Mouse (Mus musculus): ENCODE measurements at regions not wholly inside any gene's neighbourhood (a gene's known extent, or its start where the extent isn't known, plus 50 kb on each side); places are given as distances from the start of the nearest gene placed in this dataset.

- no peaks in the 10 kb centered on the region for H3K4me1 ChIP-seq (ENCODE audit: control insufficient read depth, insufficient read depth, low read length)
- no peak overlapping the region for H3K4me3 ChIP-seq (ENCODE audit: low read depth, low read length)
- no peaks in the 10 kb centered on the region for H3K36me3 ChIP-seq (replicated peaks; ENCODE audit: control insufficient read depth, insufficient read depth, low read depth, low read length)
- 0 out of 2 replicates have a peak overlapping the region, but pooled peaks have one; percentile 10 for H3K9ac ChIP-seq (replicated peaks; ENCODE audit: low read length)
- peak overlapping the region; percentile 19; the same call in 1 of the 2 replicates for H3K4me2 ChIP-seq (ENCODE audit: low read depth, low read length)
- H3K9me3 ChIP-seq (replicated peaks; ENCODE audit: control insufficient read depth, low read length): no peaks in the 10 kb centered on the region
- H3K27ac ChIP-seq (replicated peaks; ENCODE audit: low read depth, low read length): peak overlapping the region; percentile 76
- no peaks in the 10 kb centered on the region for H3K27me3 ChIP-seq (ENCODE audit: control insufficient read depth, insufficient read depth, low read length)
- WGBS: 13% methylated on average over 7 of the region's 7 CpGs
- peak; percentile 76 for DNase-seq (ENCODE audit: low spot score)
- ATAC-seq (replicated peaks; ENCODE audit: insufficient number of reproducible peaks, low FRiP score, low TSS enrichment, low read depth): peak; percentile 92
Measured at GRCm38 (mm10) chr1:72963449-72963848, 52.3 kb downstream of the Tnp1 start.

DNA sequence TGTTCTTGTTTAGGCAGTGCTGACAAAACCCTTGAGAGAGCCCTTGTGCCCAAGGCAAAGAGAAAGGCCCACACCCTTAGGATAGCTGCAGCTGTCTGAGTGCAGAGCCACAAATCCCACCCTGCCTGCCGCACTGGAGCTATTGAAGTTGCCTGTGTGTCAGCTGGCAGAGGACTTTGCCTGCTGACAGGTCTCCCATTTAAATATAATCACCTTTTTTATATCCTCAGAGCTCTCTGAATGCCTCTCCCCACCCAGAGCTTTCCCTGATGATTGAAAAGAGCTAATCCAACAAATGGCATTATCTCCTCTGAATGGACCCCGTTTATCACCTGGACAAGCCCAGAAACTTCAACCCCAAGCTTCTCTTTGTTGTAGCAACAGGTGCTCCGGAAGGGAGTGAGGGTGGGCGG, 55.5 kb downstream of the Tnp1 start:
- H3K36me3 ChIP-seq (replicated peaks; ENCODE audit: control insufficient read depth, insufficient read depth, low read depth, low read length): no peaks in the 10 kb centered on the region
- H3K4me3 ChIP-seq (ENCODE audit: low read depth, low read length): no peak overlapping the region
- ATAC-seq (replicated peaks; ENCODE audit: insufficient number of reproducible peaks, low FRiP score, low TSS enrichment, low read depth): no peak
- WGBS: 18% methylated on average over 4 of the region's 4 CpGs
- H3K9me3 ChIP-seq (replicated peaks; ENCODE audit: control insufficient read depth, low read length): no peaks in the 10 kb centered on the region
- H3K27ac ChIP-seq (replicated peaks; ENCODE audit: low read depth, low read length): no peak overlapping the region
- H3K9ac ChIP-seq (replicated peaks; ENCODE audit: low read length): no peak overlapping the region
- H3K4me1 ChIP-seq (ENCODE audit: control insufficient read depth, insufficient read depth, low read length): no peaks in the 10 kb centered on the region
- no peaks in the 10 kb centered on the region for H3K27me3 ChIP-seq (ENCODE audit: control insufficient read depth, insufficient read depth, low read length)
- peak; percentile 24 for DNase-seq (ENCODE audit: low spot score)
- H3K4me2 ChIP-seq (ENCODE audit: low read depth, low read length): no peak overlapping the region

DNA sequence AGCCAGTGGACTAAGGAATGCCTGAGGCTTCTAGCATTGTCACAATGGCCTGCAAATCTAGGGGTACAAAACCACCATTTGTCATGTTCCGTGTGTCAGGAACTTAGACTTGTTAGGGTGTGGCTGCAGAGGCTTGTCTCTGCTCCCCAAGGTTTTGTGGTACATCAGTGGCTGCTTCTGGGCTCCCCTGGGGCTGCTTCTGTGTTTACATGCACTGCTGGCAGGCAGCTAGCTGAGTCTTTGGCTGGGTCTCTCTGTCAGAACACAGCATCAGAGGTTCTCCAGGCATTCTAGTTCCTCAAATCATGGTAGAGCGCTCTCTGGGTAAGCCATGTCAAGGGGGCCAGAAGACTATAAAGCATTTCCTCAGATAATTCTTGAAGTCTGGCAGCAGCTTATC, 60.3 kb downstream of the Tnp1 start:
- Histone ChIP-seq H3K4me2 (ENCODE audit: low read depth, low read length) (no peak overlapping the region), H3K36me3 (replicated peaks; ENCODE audit: control insufficient read depth, insufficient read depth, low read depth, low read length) (no peaks in the 10 kb centered on the region), H3K4me3 (ENCODE audit: low read depth, low read length) (no peak overlapping the region), H3K9ac (replicated peaks; ENCODE audit: low read length) (no peak overlapping the region), H3K9me3 (replicated peaks; ENCODE audit: control insufficient read depth, low read length) (no peaks in the 10 kb centered on the region), H3K27me3 (ENCODE audit: control insufficient read depth, insufficient read depth, low read length) (no peaks in the 10 kb centered on the region), H3K27ac (replicated peaks; ENCODE audit: low read depth, low read length) (no peak overlapping the region), H3K4me1 (ENCODE audit: control insufficient read depth, insufficient read depth, low read length) (no peaks in the 10 kb centered on the region)
- DNase-seq (ENCODE audit: low spot score) (no peak), ATAC-seq (replicated peaks; ENCODE audit: insufficient number of reproducible peaks, low FRiP score, low TSS enrichment, low read depth) (no peak)
- 86% methylated on average over 2 of the region's 2 CpGs for WGBS

DNA sequence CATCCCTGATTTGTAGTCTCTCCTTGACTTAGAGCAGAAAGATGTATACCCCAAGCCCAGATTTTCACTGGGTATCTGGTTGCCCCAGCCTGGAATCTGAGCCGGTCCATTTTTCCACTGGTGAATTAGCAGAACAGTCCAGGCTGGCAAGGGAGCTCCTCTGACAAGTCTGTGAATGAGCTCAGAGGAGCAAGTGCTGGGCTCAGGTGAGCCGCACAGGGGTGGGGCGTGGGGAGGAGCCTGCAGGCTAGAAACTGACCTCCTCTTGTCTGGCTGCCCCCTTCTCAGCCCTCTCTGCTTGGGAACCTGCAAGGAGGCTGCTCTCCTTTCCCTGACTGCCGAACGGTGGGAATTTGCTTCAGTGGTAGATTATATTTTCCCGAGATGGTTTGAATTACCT, 62.8 kb downstream of the Tnp1 start:
- H3K27me3 ChIP-seq (ENCODE audit: control insufficient read depth, insufficient read depth, low read length): no peaks in the 10 kb centered on the region

DNA sequence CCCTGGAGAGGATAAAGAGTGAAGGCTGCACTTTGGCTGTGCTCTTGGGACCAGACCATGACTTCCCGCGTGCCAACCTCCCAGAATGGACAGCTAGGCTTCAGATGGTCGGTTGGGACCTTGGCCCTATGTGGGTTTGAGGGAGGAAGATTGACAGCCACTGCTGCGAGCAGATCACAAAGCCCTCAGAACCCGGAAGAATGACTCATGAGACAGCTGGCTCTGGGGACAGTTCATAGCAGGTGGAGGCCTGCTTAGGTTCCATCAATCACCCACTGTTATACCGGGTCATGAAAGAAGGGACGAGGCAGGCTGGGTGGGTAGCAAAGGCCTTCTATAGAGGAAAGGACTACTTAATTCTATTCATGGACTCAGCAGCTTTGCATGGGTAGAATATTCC, 63.9 kb downstream of the Tnp1 start:
- 0 out of 2 replicates have a peak, but pooled peaks have one; percentile 52 for ATAC-seq (replicated peaks; ENCODE audit: insufficient number of reproducible peaks, low FRiP score, low TSS enrichment, low read depth)
- no peaks in the 10 kb centered on the region for H3K4me1 ChIP-seq (ENCODE audit: control insufficient read depth, insufficient read depth, low read length)
- no peak overlapping the region for H3K9ac ChIP-seq (replicated peaks; ENCODE audit: low read length)
- no peaks in the 10 kb centered on the region for H3K9me3 ChIP-seq (replicated peaks; ENCODE audit: control insufficient read depth, low read length)
- 73% methylated on average over 7 of the region's 7 CpGs for WGBS
- no peak for DNase-seq (ENCODE audit: low spot score)
- H3K4me2 ChIP-seq (ENCODE audit: low read depth, low read length): no peak overlapping the region
- no peak overlapping the region for H3K27ac ChIP-seq (replicated peaks; ENCODE audit: low read depth, low read length)
- no peak overlapping the region for H3K4me3 ChIP-seq (ENCODE audit: low read depth, low read length)
- H3K27me3 ChIP-seq (ENCODE audit: control insufficient read depth, insufficient read depth, low read length): no peaks in the 10 kb centered on the region
- no peaks in the 10 kb centered on the region for H3K36me3 ChIP-seq (replicated peaks; ENCODE audit: control insufficient read depth, insufficient read depth, low read depth, low read length)

More for the DNA sequence above, 62.8 kb downstream of the Tnp1 start:
- H3K36me3 ChIP-seq (replicated peaks; ENCODE audit: control insufficient read depth, insufficient read depth, low read depth, low read length): no peaks in the 10 kb centered on the region
- DNase-seq (ENCODE audit: low spot score) (peak; percentile 54), ATAC-seq (replicated peaks; ENCODE audit: insufficient number of reproducible peaks, low FRiP score, low TSS enrichment, low read depth) (peak; percentile 78; the same call in 1 of the 2 replicates)
- no peak overlapping the region for H3K4me3 ChIP-seq (ENCODE audit: low read depth, low read length)
- H3K9me3 ChIP-seq (replicated peaks; ENCODE audit: control insufficient read depth, low read length): no peaks in the 10 kb centered on the region
- no peak overlapping the region for H3K27ac ChIP-seq (replicated peaks; ENCODE audit: low read depth, low read length)
- no peaks in the 10 kb centered on the region for H3K4me1 ChIP-seq (ENCODE audit: control insufficient read depth, insufficient read depth, low read length)
- H3K9ac ChIP-seq (replicated peaks; ENCODE audit: low read length): no peak overlapping the region
- 10% methylated on average over 6 of the region's 6 CpGs for WGBS
- no peak overlapping the region for H3K4me2 ChIP-seq (ENCODE audit: low read depth, low read length)

DNA sequence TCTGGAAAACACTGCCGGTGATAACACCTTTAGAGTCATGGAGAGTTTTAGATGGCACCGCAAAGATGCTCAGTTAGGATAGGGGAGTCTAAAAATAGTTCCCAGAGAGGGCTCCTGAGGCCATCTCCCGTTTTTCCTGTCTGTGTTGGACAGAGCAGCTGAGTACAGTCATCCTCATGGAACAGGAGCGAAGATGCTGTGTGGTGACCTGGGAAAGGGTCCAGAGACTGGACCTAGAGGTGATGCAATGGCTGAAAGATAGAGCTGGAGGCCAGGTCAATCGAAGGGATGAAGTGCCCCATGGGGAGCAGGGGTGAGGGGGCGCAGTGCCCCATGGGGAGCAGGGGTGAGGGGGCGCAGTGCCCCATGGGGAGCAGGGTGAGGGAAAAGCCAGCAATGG, 64.3 kb downstream of the Tnp1 start:
- no peak for ATAC-seq (replicated peaks; ENCODE audit: insufficient number of reproducible peaks, low FRiP score, low TSS enrichment, low read depth)
- Histone ChIP-seq H3K27me3 (ENCODE audit: control insufficient read depth, insufficient read depth, low read length) (no peaks in the 10 kb centered on the region), H3K4me2 (ENCODE audit: low read depth, low read length) (no peak overlapping the region), H3K4me3 (ENCODE audit: low read depth, low read length) (no peak overlapping the region), H3K36me3 (replicated peaks; ENCODE audit: control insufficient read depth, insufficient read depth, low read depth, low read length) (no peaks in the 10 kb centered on the region), H3K9ac (replicated peaks; ENCODE audit: low read length) (no peak overlapping the region), H3K9me3 (replicated peaks; ENCODE audit: control insufficient read depth, low read length) (no peaks in the 10 kb centered on the region), H3K4me1 (ENCODE audit: control insufficient read depth, insufficient read depth, low read length) (no peaks in the 10 kb centered on the region), H3K27ac (replicated peaks; ENCODE audit: low read depth, low read length) (no peak overlapping the region)
- WGBS: 87% methylated on average over 7 of the region's 7 CpGs
- DNase-seq (ENCODE audit: low spot score): no peak

DNA sequence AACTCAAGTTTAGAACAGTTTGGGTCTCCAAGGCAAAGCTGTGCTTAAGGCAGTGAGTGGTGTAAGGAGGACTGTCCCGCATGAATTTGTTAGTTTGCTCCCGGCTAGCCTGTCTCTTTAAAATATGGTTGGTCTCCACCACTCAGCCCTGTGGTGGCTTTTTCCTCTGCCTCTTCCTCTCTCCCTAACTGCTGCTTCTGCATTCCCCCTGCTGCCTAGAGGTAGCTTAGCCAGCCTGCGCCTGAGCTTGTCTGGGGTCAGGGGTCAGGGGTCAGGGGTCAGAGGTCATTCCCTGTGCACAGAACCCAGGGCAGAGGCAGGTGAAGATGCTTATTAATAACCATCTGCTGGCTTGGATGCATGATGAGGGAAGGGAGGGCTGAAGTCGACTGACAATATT, 69.5 kb downstream of the Tnp1 start:
- 0 out of 2 replicates have a peak overlapping the region, but pooled peaks have one; percentile 16 for H3K27ac ChIP-seq (replicated peaks; ENCODE audit: low read depth, low read length)
- no peak overlapping the region for H3K4me3 ChIP-seq (ENCODE audit: low read depth, low read length)
- H3K4me2 ChIP-seq (ENCODE audit: low read depth, low read length): no peak overlapping the region
- H3K36me3 ChIP-seq (replicated peaks; ENCODE audit: control insufficient read depth, insufficient read depth, low read depth, low read length): no peaks in the 10 kb centered on the region
- ATAC-seq (replicated peaks; ENCODE audit: insufficient number of reproducible peaks, low FRiP score, low TSS enrichment, low read depth) (no peak), DNase-seq (ENCODE audit: low spot score) (peak; percentile 11)
- no peaks in the 10 kb centered on the region for H3K27me3 ChIP-seq (ENCODE audit: control insufficient read depth, insufficient read depth, low read length)
- no peak overlapping the region for H3K9ac ChIP-seq (replicated peaks; ENCODE audit: low read length)
- 14% methylated on average over 4 of the region's 4 CpGs for WGBS
- H3K9me3 ChIP-seq (replicated peaks; ENCODE audit: control insufficient read depth, low read length): no peaks in the 10 kb centered on the region
- H3K4me1 ChIP-seq (ENCODE audit: control insufficient read depth, insufficient read depth, low read length): peaks cover 3% of the 10 kb centered on the region; the same call in 1 of the 2 replicates

DNA sequence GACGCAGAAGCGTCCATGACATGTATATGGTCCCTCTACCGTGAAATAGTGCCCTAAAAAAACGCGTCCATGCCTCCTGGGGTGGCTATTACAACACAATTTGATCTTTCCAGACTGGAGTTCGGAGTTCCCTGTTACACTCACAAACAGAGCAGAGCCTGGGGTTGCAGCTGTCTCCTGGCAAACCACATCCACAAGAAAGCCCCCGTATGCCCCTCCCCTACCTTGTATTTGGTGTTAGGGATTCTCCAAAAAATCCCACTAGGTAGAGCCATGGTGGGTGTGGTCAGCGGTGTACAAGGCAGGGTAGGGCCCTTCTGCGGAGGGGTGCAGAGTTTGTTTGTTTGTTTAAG, 70.0 kb downstream of the Tnp1 start:
- Histone ChIP-seq H3K36me3 (replicated peaks; ENCODE audit: control insufficient read depth, insufficient read depth, low read depth, low read length) (no peaks in the 10 kb centered on the region), H3K4me1 (ENCODE audit: control insufficient read depth, insufficient read depth, low read length) (peaks cover 3% of the 10 kb centered on the region; the same call in 1 of the 2 replicates), H3K9me3 (replicated peaks; ENCODE audit: control insufficient read depth, low read length) (no peaks in the 10 kb centered on the region), H3K4me2 (ENCODE audit: low read depth, low read length) (peak overlapping the region; percentile 25), H3K27ac (replicated peaks; ENCODE audit: low read depth, low read length) (no peak overlapping the region), H3K27me3 (ENCODE audit: control insufficient read depth, insufficient read depth, low read length) (no peaks in the 10 kb centered on the region), H3K4me3 (ENCODE audit: low read depth, low read length) (no peak overlapping the region), H3K9ac (replicated peaks; ENCODE audit: low read length) (no peak overlapping the region; the same call in 1 of the 2 replicates)
- DNase-seq (ENCODE audit: low spot score) (peak; percentile 6), ATAC-seq (replicated peaks; ENCODE audit: insufficient number of reproducible peaks, low FRiP score, low TSS enrichment, low read depth) (peak; percentile 53)
- 14% methylated on average over 9 of the region's 9 CpGs for WGBS
